Mouse (Mus musculus): ENCODE data around the gene Srrm4.

The Srrm4 gene

DNA sequence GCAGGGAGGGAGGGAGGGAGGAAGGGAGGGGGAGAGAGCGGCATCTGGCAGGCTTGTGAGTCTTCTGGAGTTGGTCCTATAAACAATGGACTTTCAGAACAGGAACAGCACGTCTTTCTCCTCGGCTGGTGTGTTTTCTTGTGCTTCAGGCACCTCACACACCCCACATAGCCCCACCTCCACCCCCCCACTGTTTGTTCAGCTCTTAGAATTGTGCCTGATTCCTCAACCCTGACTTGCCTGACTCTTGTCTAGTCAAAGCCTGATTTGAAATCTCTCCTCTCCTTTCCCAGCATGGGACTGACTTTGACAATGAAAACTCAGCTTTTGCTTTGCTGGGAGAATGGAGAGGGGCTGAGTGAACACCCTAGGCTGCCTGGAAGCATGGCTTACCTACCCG is 184.3 kb downstream of the Srrm4 start:
- DNase-seq (ENCODE audit: extremely low spot score): no peak

DNA sequence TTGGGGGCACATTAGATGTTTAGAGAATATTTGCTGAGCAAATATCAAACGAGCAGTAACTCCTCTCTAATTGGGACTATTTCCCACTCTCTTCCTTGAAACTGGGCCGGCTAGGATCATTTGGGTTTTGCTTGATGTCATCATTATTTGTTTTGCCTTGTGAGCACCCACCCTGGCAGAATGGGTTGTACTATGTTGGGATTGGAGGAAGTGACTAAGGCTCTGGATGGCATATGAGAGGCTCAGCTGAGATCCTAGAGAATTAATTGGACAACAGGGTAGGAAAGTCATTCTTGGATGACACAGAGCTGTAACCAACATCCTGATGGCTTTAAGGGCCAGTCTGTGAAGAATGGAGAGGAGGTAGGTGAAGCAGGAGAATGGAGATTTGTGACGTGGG is 185.1 kb downstream of the Srrm4 start:
- no peak for DNase-seq (ENCODE audit: extremely low spot score)

DNA sequence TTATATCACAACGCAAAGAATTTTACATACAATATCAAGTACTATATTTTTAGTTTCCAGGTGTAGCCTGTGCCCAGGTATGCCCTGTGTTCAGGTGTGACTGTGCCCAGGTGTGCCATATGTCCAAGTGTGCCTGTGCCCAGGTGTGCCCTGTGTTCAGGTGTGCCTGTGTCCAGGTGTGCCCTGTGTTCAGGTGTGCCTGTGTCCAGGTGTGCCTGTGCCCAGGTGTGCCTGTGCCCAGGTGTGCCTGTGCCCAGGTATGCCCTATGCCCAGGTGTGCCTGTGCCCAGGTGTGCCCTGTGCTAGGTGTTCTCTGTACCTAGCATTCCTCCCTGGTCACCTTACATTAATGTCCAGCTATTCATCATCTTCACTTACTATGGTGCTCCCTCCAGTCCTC is 185.7 kb downstream of the Srrm4 start:
- no peak for DNase-seq (ENCODE audit: extremely low spot score)

DNA sequence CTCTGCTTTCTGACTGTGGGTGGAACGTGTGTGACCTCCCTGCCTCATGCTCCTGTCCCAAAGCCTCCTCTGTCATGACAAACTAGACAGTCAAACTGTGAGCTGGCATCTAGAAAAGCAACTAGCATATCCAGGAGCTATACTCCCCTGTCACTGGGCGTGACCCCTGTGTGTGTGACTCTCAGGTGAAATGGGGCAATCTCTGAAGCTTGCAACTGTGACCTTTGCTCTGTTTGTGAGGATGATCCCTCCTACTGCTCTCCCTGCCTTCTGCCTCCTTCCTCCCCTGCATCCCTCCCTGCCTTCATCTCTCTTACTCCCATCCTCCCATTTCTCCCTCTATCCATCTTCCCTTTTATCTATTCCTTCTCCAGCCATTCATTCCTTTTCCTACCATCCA is 187.6 kb downstream of the Srrm4 start:
- no peak for DNase-seq (ENCODE audit: extremely low spot score)

DNA sequence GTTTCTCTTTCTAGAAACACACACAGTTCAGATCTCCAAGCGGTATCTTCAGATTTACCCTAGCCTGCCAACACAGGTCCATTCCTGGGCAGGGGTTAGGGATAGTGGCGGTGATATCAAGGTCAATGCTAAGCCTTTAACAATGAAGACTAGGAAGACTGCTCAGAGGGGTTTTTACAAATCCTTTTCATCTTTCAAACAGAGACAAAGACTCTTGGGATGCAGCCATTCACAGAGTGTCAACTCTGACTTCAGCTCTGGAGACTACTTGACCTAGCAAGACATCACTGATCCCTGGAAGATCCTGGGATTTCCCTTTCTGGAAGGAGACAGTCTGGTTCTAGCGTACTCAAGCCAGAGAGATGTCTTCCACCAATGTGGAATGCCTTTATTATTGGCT is 190.8 kb downstream of the Srrm4 start:
- DNase-seq (ENCODE audit: extremely low spot score): no peak

DNA sequence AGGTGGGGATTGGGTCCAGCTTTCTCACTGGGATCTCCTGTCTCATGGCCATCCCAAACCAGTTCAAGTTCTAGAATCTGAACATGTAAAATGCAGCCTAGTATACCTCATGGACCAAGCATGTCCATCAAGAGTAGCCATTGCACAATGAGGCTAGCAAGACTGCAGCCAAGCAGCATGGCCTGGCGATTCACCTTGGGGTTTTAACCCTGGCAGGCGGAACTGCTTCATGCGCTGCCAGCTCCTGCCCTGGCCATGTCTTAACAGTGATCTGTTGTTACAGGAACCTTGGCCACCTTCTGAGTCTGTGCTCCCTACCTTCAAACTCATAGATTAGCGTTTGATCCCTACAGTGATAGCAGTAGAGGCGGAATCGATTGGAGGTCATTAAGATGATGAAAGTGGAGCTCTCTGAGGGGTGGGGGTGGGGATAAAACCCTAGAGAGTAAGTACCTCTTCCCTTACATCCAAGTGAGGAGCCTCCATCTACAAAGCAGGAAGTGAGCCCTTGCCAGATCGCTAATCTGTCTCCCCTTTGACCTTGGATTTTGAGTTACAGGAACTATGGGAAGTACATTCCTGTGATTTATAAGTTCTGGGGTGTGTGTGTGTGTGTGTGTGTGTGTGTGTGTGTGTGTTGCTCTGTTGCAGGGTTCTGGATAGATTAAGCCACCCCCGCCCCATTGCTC is 191.4 kb downstream of the Srrm4 start:
- DNase-seq (ENCODE audit: extremely low spot score): no peak

DNA sequence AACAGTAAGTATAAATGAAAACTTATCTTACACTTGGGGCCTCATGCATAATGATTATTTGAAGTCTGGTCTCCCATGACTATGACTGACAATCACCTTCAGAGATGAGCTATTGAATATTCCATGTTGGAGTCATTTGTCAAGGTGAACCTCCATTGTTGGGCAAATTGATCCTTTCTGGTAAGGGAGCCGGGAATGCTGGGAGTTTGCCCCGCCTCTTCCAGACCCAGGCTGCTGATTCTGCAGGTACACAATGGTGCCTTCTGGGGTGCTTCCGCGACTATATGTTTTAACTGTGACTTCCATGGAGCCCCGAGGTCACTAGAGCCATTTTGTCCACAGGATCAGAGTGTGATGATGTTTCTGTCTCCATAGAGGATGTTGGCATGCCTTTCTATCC is 195.5 kb downstream of the Srrm4 start:
- DNase-seq (ENCODE audit: extremely low spot score): no peak

DNA sequence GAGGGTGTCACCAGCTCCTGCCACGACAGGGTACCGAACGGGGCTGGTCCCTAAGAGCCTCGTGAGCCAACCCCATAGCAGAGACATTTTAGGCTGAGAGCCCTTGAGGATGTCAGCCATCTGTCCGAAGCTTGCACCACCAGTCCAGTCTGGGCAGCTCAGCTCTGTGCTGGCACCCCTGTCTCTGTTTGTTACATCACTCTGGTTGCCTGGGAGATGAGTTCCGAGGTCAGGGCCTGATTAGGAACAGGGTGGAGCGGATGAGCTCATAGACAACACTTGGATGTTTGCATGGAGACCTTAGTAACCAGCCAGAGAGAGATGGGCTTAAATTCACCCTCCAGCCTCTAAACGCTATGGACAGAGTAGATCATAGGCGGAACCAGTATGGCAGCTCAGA is 199.0 kb downstream of the Srrm4 start:
- DNase-seq (ENCODE audit: extremely low spot score): no peak

DNA sequence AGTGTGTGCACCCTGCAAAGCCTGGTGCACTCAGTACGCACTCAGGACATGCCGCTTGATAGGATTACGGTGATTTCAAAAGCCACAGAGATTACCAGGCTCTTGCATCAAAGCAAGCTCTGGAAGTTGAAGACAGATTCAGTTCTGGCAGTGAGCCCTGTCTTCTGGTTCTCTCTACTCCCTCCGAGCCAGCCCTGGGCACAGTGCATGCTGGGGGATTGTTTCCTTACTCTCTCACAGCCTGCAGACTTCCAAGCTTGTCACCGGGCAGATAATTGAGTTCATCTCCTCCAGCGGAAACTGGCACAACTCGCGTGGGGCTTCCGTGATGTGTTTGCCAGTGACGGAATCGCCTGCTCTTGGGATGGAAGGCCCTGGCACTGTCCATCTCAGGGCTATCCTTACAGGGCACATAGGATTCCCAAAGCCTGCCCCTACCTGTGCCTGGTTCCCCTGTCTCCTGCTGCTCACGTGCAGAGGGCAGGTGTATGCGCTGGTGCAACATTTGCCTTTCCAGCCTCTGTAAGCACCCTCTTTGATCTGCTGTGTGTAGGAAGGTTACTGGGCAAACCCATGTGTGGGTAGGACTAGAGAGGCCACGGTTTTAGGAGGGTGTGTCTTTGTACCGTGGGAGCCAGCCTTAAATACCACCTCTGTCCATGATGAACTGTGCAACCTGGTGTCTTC is 201.6 kb downstream of the Srrm4 start:
- DNase-seq (ENCODE audit: extremely low spot score): no peak

DNA sequence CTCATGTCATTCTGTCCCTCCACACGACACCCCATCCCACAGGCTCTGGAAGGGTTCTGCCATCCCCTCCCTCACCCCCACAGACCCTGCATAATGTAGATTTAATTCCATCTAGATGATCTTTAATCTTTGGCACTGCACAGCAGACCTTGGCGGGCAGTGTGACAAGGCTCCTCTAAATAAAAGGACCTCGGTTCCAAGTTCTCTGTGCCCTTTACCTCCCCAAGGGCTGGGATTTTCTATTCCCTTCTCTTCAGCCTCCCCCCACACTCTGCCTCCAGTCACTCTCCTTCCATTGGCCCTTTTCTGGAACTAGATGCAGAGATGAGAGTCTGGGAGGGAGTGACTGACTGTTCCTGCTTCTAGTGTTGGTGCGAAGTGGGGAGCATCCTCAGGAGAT is 202.3 kb downstream of the Srrm4 start:
- DNase-seq (ENCODE audit: extremely low spot score): no peak
